35 mouse cellular contexts compared by ENCODE assay signal in the genomic region with DNA sequence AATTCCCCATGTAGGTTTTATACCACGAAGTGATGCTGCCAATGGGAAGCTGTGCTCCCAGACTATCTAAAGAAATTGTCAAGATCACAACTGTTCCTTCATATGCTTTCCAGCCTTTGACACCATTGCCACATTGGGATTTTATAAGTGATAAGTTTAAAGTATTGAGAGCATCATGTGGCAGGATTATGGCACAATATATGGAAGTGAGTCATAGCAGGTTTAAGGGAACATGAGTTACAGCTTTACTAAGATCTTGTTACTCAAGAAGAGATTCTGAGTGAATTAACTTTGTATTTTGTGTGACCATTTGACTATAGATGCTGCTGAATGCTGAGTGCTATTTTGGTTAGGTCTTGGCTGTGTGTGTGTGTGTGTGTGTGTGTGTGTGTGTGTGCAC. TPM values are rescaled to one million over a fixed set of nuclear protein-coding genes. Genes with fewer than 3 reads are reported as not detected.
"Had no signal": no experiment of that assay in that cellular context is flagged by ENCODE, and none has a peak within 500 bp of the region (broad histone marks: within the 10 kb centered on the region; RNA-seq: fewer than 3 reads in every experiment).

No protein-coding gene starts in this region.

- H3K4me1 ChIP-seq: limb, embryonic 10.5 days; limb, embryonic 12.5 days; limb, embryonic 13.5 days; limb, embryonic 15.5 days; liver, embryonic 12.5 days; liver, embryonic 13.5 days; liver, embryonic 15.5 days; lung, embryonic 15.5 days; megakaryocyte, embryonic 14.5 days; midbrain, embryonic 10.5 days; midbrain, embryonic 12.5 days; midbrain, embryonic 13.5 days; midbrain, embryonic 15.5 days; neural tube, embryonic 12.5 days; neural tube, embryonic 13.5 days had no signal

- H3K36me3 ChIP-seq: limb, embryonic 10.5 days; limb, embryonic 12.5 days; limb, embryonic 13.5 days; limb, embryonic 15.5 days; liver, embryonic 12.5 days; liver, embryonic 13.5 days; liver, embryonic 15.5 days; lung, embryonic 15.5 days; midbrain, embryonic 10.5 days; midbrain, embryonic 12.5 days; midbrain, embryonic 13.5 days; midbrain, embryonic 15.5 days; neural tube, embryonic 12.5 days; neural tube, embryonic 13.5 days had no signal

- H3K4me3 ChIP-seq: limb, embryonic 10.5 days; limb, embryonic 12.5 days; limb, embryonic 13.5 days; limb, embryonic 15.5 days; liver, embryonic 12.5 days; liver, embryonic 13.5 days; liver, embryonic 15.5 days; lung, embryonic 15.5 days; megakaryocyte, embryonic 14.5 days; midbrain, embryonic 10.5 days; midbrain, embryonic 12.5 days; midbrain, embryonic 13.5 days; midbrain, embryonic 15.5 days; myocyte; neural tube, embryonic 12.5 days; neural tube, embryonic 13.5 days had no signal

- H3K27me3 ChIP-seq: limb, embryonic 12.5 days; limb, embryonic 13.5 days; limb, embryonic 15.5 days; liver, embryonic 12.5 days; liver, embryonic 15.5 days; lung, embryonic 15.5 days; megakaryocyte, embryonic 14.5 days; midbrain, embryonic 12.5 days; midbrain, embryonic 13.5 days; midbrain, embryonic 15.5 days; neural tube, embryonic 12.5 days; neural tube, embryonic 13.5 days had no signal

- H3K27ac ChIP-seq: limb, embryonic 10.5 days; limb, embryonic 12.5 days; limb, embryonic 13.5 days; limb, embryonic 15.5 days; liver, embryonic 12.5 days; liver, embryonic 13.5 days; liver, embryonic 14.5 days; liver, embryonic 15.5 days; lung, embryonic 15.5 days; macrophage; midbrain, embryonic 10.5 days; midbrain, embryonic 12.5 days; midbrain, embryonic 13.5 days; midbrain, embryonic 15.5 days; neural tube, embryonic 12.5 days; neural tube, embryonic 13.5 days had no signal

- DNase-seq: left cerebral cortex, postnatal 4 days; liver; liver, embryonic 13.5 days; liver, postnatal 0 days; lung, adult 18-20 months; lung, adult 2 months; lung, embryonic 14.5 days; lung, postnatal 10 days; lung, postnatal 14 days; lung, postnatal 36 days; lung, postnatal 4 days; midbrain, embryonic 14.5 days had no signal

- ATAC-seq: liver, embryonic 12.5 days; liver, postnatal 0 days; lung, postnatal 0 days; midbrain, embryonic 13.5 days; midbrain, embryonic 15.5 days; midbrain, embryonic 16.5 days had no signal

RNA-seq across cellular contexts. Expression of a gene that starts 21.8 kb away (rescaled TPM):
- total RNA-seq: megakaryocyte progenitor cell, adult 5-6 weeks; megakaryocyte, adult 5-6 weeks; megakaryocyte-erythroid progenitor cell, adult 5-6 weeks; monocyte, adult 5-6 weeks had no signal
- polyA plus RNA-seq: liver, embryonic 12.5 days; macrophage had no signal
